Mouse (Mus musculus) MEL (cell line): Measurements from ENCODE around the gene Farsa. TPM values are rescaled to one million over a fixed set of nuclear protein-coding genes. Genes with fewer than 3 reads are reported as not detected.

Experiments
- DNase-seq: peaks from one replicate; pipeline ENCODE4 v3.0.0; 2011; ENCODE audit warnings: low read depth, low spot score
- H3K27ac ChIP-seq: 2 replicates; pipeline ENCODE4 v1.5.1; 2012; ENCODE audit warnings: low read depth, mild to moderate bottlenecking, control low read depth, low read length, moderate library complexity; ENCODE audit not compliant: control insufficient read depth
- H3K27me3 ChIP-seq, 2 experiments: fragments of 150-350 bp in 1 of 2; sonication (generic) in 1 of 2; 2 replicates each; pipeline ENCODE4 v1.6.1; 2012; ENCODE audit warnings: low read length in 2 of 2, mild to moderate bottlenecking in 2 of 2, improper control_type of control experiment in 1 of 2, moderate library complexity in 1 of 2; ENCODE audit not compliant: insufficient read depth in 2 of 2, control insufficient read depth in 1 of 2
- H3K36me3 ChIP-seq, 2 experiments: 2 replicates each; pipeline ENCODE4 v1.6.1; 2012 to 2014; ENCODE audit warnings: low read length in 2 of 2, improper control_type of control experiment in 1 of 2, inconsistent platforms in 1 of 2, mild to moderate bottlenecking in 1 of 2; ENCODE audit not compliant: insufficient read depth in 2 of 2, control insufficient read depth in 1 of 2
- H3K4me1 ChIP-seq, 2 experiments: fragments of 150-350 bp in 1 of 2; sonication (generic) in 1 of 2; 2 replicates each; pipeline ENCODE4 v1.6.1; 2012; ENCODE audit warnings: low read length in 2 of 2, improper control_type of control experiment in 1 of 2, mild to moderate bottlenecking in 1 of 2; ENCODE audit not compliant: insufficient read depth in 2 of 2, control insufficient read depth in 1 of 2
- H3K4me3 ChIP-seq, 2 experiments: fragments of 150-350 bp in 1 of 2; sonication (generic) in 1 of 2; 2 replicates each; pipeline ENCODE4 v1.5.1; 2012; ENCODE audit warnings: low read depth in 2 of 2, low read length in 2 of 2, mild to moderate bottlenecking in 2 of 2, moderate library complexity in 2 of 2, control low read depth in 1 of 2, improper control_type of control experiment in 1 of 2; ENCODE audit not compliant: control insufficient read depth in 1 of 2, insufficient read depth in 1 of 2
- H3K79me2 ChIP-seq: 2 replicates; pipeline ENCODE4 v1.6.1; 2012; ENCODE audit warnings: mild to moderate bottlenecking, low read length, moderate library complexity; ENCODE audit not compliant: control insufficient read depth, poor library complexity, insufficient read depth
- H3K9ac ChIP-seq: 2 replicates; pipeline ENCODE4 v1.6.1; 2012; ENCODE audit warnings: low read depth, mild to moderate bottlenecking, control low read depth, low read length, moderate library complexity; ENCODE audit not compliant: control insufficient read depth, poor library complexity, severe bottlenecking
- H3K9me3 ChIP-seq: fragments of 150-350 bp; sonication (generic); replicated peaks from 2 replicates; pipeline ENCODE4 v1.6.1; 2012; ENCODE audit warnings: mild to moderate bottlenecking, low read length, improper control_type of control experiment, moderate library complexity; ENCODE audit not compliant: insufficient read depth
- BHLHE40 ChIP-seq: IDR thresholded peaks from 2 replicates; pipeline ENCODE4 v1.6.1; 2012; ENCODE audit warnings: low read depth, mild to moderate bottlenecking, inconsistent platforms, low read length, improper control_type of control experiment, borderline replicate concordance
- CHD2 ChIP-seq: IDR thresholded peaks from 2 replicates; pipeline ENCODE4 v1.6.1; 2011; ENCODE audit warnings: low read length, improper control_type of control experiment
- CTCF ChIP-seq, 3 experiments: IDR thresholded peaks in 2 of 3; conservative IDR thresholded peaks in 1 of 3; 2 replicates each; pipeline ENCODE4 v1.5.1; 2011 to 2012; ENCODE audit warnings: low read length in 3 of 3, low read depth in 2 of 3, mild to moderate bottlenecking in 2 of 3, improper control_type of control experiment in 1 of 3, inconsistent platforms in 1 of 3, mixed read lengths in 1 of 3, moderate library complexity in 1 of 3; ENCODE audit not compliant: control insufficient read depth in 1 of 3, insufficient read depth in 1 of 3, poor library complexity in 1 of 3, severe bottlenecking in 1 of 3
- E2F4 ChIP-seq: IDR thresholded peaks from 2 replicates; pipeline ENCODE4 v1.6.1; 2011; ENCODE audit warnings: low read depth, low read length, improper control_type of control experiment, borderline replicate concordance
- ELF1 ChIP-seq: IDR thresholded peaks from 2 replicates; pipeline ENCODE4 v1.6.1; 2014; ENCODE audit warnings: low read depth, mild to moderate bottlenecking, inconsistent platforms, low read length, improper control_type of control experiment, moderate library complexity
- ETS1 ChIP-seq: IDR thresholded peaks from 2 replicates; pipeline ENCODE4 v1.6.1; 2012; ENCODE audit warnings: low read depth, mild to moderate bottlenecking, inconsistent platforms, low read length, improper control_type of control experiment, moderate library complexity
- GABPA ChIP-seq: IDR thresholded peaks from 2 replicates; pipeline ENCODE4 v1.6.1; 2012; ENCODE audit warnings: low read depth, mild to moderate bottlenecking, inconsistent platforms, low read length, improper control_type of control experiment, moderate library complexity
- GATA1 ChIP-seq: IDR thresholded peaks from 2 replicates; pipeline ENCODE4 v1.6.1; 2011; ENCODE audit warnings: low read depth, low read length, improper control_type of control experiment
- JUND ChIP-seq: IDR thresholded peaks from 2 replicates; pipeline ENCODE4 v1.6.1; 2011; ENCODE audit warnings: low read depth, mild to moderate bottlenecking, improper control_type of control experiment, low read length
- MAFK ChIP-seq: IDR thresholded peaks from 2 replicates; pipeline ENCODE4 v1.6.1; 2011; ENCODE audit warnings: low read depth, mild to moderate bottlenecking, low read length, improper control_type of control experiment, borderline replicate concordance
- MAX ChIP-seq: IDR thresholded peaks from 2 replicates; pipeline ENCODE4 v1.6.1; 2011; ENCODE audit warnings: low read length, improper control_type of control experiment
- MAZ ChIP-seq: IDR thresholded peaks from 2 replicates; pipeline ENCODE4 v1.6.1; 2012; ENCODE audit warnings: low read depth, mild to moderate bottlenecking, inconsistent platforms, low read length, improper control_type of control experiment
- MXI1 ChIP-seq: IDR thresholded peaks from 2 replicates; pipeline ENCODE4 v1.6.1; 2011; ENCODE audit warnings: mild to moderate bottlenecking, low read depth, low read length, improper control_type of control experiment
- MYC ChIP-seq: IDR thresholded peaks from 2 replicates; pipeline ENCODE4 v1.6.1; 2011; ENCODE audit warnings: low read depth, mild to moderate bottlenecking, low read length, improper control_type of control experiment, moderate library complexity
- POLR2A ChIP-seq, 2 experiments: IDR thresholded peaks; 2 replicates each; pipeline ENCODE4 v1.6.1; 2011 to 2012; ENCODE audit warnings: low read length in 2 of 2, mild to moderate bottlenecking in 2 of 2, control low read depth in 1 of 2, improper control_type of control experiment in 1 of 2, low read depth in 1 of 2, moderate library complexity in 1 of 2; ENCODE audit not compliant: control insufficient read depth in 1 of 2, insufficient read depth in 1 of 2, poor library complexity in 1 of 2
- RAD21 ChIP-seq: IDR thresholded peaks from 2 replicates; pipeline ENCODE4 v1.6.1; 2011; ENCODE audit warnings: mild to moderate bottlenecking, low read depth, low read length, improper control_type of control experiment
- RCOR1 ChIP-seq: IDR thresholded peaks from 2 replicates; pipeline ENCODE4 v1.6.1; 2012; ENCODE audit warnings: low read depth, mild to moderate bottlenecking, inconsistent platforms, low read length, improper control_type of control experiment
- TBP ChIP-seq: IDR thresholded peaks from 2 replicates; pipeline ENCODE4 v1.8.0; 2011; ENCODE audit warnings: low read depth, low read length, improper control_type of control experiment
- ZNF384 ChIP-seq: IDR thresholded peaks from 2 replicates; pipeline ENCODE4 v1.6.1; 2012; ENCODE audit warnings: low read depth, mild to moderate bottlenecking, inconsistent platforms, low read length, improper control_type of control experiment
- polyA plus RNA-seq, 2 experiments: library from polyadenylated mRNA; stranded (reverse) in 1 of 2; unstranded in 1 of 2; fragments of >175 nt in 1 of 2; fragments of >200 nt in 1 of 2; gene quantifications; 2 replicates each; pipeline versions ENCODE4 v1.2.1 to v1.2.4; 2012; ENCODE audit warnings: low replicate concordance in 2 of 2, low read depth in 1 of 2; ENCODE audit not compliant: insufficient read length in 2 of 2, insufficient read depth in 1 of 2, missing spikeins in 1 of 2
- total RNA-seq: library from RNA; depleted of rRNA; stranded (reverse); fragments of 300-350 nt; gene quantifications from 2 replicates; pipeline ENCODE4 v1.2.3, GENCODE M21; 2012

The Farsa gene
- total and polyA plus RNA-seq, 3 experiments: 152 to 295 (median 245) TPM

DNA sequence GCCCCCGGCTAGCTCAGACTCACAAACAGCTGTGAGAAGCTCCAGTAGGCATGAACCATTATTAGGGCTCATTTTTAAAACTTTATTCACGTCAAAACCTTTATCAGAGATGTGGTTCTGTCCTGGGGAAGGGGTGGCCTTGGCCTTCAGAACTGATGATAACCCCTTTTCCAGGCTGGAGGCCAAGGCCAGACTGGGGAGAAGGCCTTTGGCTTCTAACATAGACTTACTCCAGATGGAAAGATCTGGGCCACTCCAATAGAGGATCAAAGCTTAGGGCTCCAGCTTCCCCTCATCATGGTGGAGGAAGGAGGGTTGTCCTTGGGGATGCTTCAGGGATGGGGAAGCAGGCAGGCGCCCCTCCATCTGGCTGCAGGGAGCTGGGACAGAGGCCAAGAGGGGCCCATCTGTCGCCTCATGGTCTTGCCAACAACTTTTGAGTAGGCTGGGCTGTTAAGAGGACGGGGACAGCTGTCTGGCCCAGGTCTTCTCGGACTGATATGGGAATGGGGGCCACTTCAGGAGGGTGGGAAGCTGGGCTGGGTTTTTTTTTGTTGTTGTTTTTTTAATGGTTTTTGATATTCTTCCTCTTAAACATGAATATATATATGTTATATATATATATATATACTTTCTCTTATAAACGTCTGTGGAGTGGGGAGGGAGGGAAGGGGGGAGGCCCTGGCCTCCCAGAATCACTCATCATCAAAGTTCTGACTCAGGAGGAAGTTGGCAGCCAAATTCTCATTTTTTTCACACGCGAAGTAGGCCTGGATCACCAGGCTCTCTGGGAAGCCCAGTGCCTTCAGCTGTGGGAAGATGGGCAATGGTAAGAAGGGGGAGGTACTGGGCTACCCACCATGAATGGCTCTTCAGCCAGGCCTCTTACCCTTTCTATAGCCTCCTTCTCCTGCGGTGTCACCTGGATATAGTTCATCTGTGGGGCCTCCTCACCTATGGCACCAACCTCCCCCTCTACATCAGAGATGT lies 21.6 kb upstream of the Farsa start:
- Histone ChIP-seq H3K9ac (no peak overlapping the region), H3K4me1 (peaks cover 3 to 15% of the 10 kb centered on the region in 2 experiments)
- TF ChIP-seq MXI1 (no peak), MYC (no peak), ETS1 (no peak), ZNF384 (no peak), MAX (no peak), MAFK (no peak), POLR2A (IDR thresholded peaks at IDR 0.05; ENCODE audit: control insufficient read depth in 1 of 2, insufficient read depth in 1 of 2, low read depth in 1 of 2, low read length in 2 of 2, poor library complexity in 1 of 2) (0 out of 4 replicates have a peak, but pooled peaks of 1 of the 2 experiments have one; percentile 17)
- TF ChIP-seq, all 39 proteins: peak for 1
- Histone ChIP-seq H3K79me2 (peaks cover 22% of the 10 kb centered on the region), H3K36me3 (peaks cover 2 to 32% of the 10 kb centered on the region in 2 experiments; a peak in 3 of 4 replicates), H3K4me3 (no peak overlapping the region), H3K27me3 (no peaks in the 10 kb centered on the region), H3K27ac (no peak overlapping the region), H3K9me3 (no peaks in the 10 kb centered on the region)
- no peak for DNase-seq

DNA sequence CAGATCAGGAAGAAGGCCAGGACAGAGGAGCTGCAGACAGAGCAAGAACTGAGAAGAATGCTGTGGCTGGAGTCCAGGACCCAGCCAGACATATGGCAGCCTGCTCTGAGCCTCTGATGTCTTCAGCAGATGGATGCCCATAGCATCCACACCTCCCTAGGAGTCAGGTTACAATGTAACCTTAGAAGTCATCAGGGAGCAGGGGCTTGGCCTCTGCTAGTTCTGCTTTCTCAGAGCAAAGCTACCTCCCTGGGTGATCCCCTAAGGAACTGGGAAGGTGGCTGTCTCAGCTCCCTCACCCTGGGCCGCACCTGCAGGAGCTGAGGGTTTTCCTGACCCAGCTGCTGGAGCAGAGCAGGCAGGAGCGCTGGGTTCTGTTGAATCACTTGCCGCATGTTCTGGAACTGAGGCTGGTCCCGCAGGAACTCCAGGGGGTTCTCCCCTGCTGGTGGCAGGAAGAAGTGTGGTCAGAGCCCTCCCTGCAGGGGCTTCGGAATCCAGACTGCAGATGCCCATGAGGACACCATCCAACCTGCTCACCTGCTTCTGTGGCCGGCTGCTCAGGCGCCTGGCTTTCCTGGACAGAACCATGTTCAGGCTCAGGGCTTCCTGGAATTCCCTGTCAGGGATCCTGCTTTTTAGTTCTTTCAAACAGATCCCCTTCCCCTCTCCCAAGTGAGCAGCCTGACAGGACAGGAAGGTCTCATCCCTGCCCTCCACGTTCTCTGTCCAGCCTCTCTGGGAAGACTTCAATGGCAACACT lies 19.5 kb upstream of the Farsa start:
- Histone ChIP-seq H3K27me3 (no peaks in the 10 kb centered on the region), H3K79me2 (peaks cover 18% of the 10 kb centered on the region), H3K4me3 (no peak overlapping the region), H3K36me3 (peaks cover 2 to 28% of the 10 kb centered on the region in 2 experiments; a peak in 3 of 4 replicates), H3K27ac (no peak overlapping the region), H3K9me3 (no peaks in the 10 kb centered on the region), H3K9ac (no peak overlapping the region), H3K4me1 (peaks cover 3 to 12% of the 10 kb centered on the region in 2 experiments)
- peak; percentile 59 for DNase-seq
- TF ChIP-seq ZNF384 (no peak), E2F4 (no peak), MAX (no peak), MXI1 (no peak), CHD2 (no peak), BHLHE40 (no peak), TBP (no peak), GATA1 (no peak), RCOR1 (no peak), MYC (no peak), ELF1 (no peak), POLR2A (IDR thresholded peaks at IDR 0.05; ENCODE audit: control insufficient read depth in 1 of 2, insufficient read depth in 1 of 2, low read depth in 1 of 2, low read length in 2 of 2, poor library complexity in 1 of 2) (no peak), JUND (no peak), CTCF (IDR thresholded peaks at IDR 0.05 in 2 of 3, conservative IDR thresholded peaks at IDR 0.05 in 1 of 3; ENCODE audit: control insufficient read depth in 1 of 3, insufficient read depth in 1 of 3, low read depth in 2 of 3, low read length in 3 of 3, poor library complexity in 1 of 3, severe bottlenecking in 1 of 3) (no peak), MAZ (no peak), GABPA (no peak), RAD21 (no peak)
